Mouse (Mus musculus) ES-E14 (cell line): Measurements from ENCODE around the gene Zbtb22. TPM values are rescaled to one million over a fixed set of nuclear protein-coding genes. Genes with fewer than 3 reads are reported as not detected.
"Not testable (repeated sequence)": the region's sequence is repeated elsewhere in the genome, so short reads cannot be mapped to it uniquely, and the experiment has no call there.

ENCODE experiments used
- DNase-seq: peaks from one replicate; pipeline ENCODE4 v3.0.0-alpha.2; 2013; ENCODE audit warnings: low read depth, low spot score
- H3K27ac ChIP-seq: 2 replicates; pipeline ENCODE4 v1.5.1; 2012; ENCODE audit warnings: low read depth, mild to moderate bottlenecking, low read length, moderate library complexity, mixed read lengths; ENCODE audit not compliant: poor library complexity, insufficient read depth, severe bottlenecking
- H3K36me3 ChIP-seq: 2 replicates; pipeline ENCODE4 v1.6.1; 2012; ENCODE audit warnings: mild to moderate bottlenecking, low read length, moderate library complexity, mixed read lengths; ENCODE audit not compliant: control insufficient read depth, poor library complexity, insufficient read depth, severe bottlenecking
- H3K4me1 ChIP-seq, 2 experiments: fragments of 150-350 bp in 1 of 2; sonication (generic) in 1 of 2; 2 replicates each; pipeline ENCODE4 v1.6.1; 2012; ENCODE audit warnings: low read length in 2 of 2, mild to moderate bottlenecking in 1 of 2, mixed read lengths in 1 of 2; ENCODE audit not compliant: control insufficient read depth in 2 of 2, insufficient read depth in 2 of 2, poor library complexity in 1 of 2
- H3K4me3 ChIP-seq, 2 experiments: fragments of 150-350 bp in 1 of 2; sonication (generic) in 1 of 2; 2 replicates each; pipeline ENCODE4 v1.5.1; 2012; ENCODE audit warnings: low read length in 2 of 2, low read depth in 1 of 2, mild to moderate bottlenecking in 1 of 2, mixed read lengths in 1 of 2; ENCODE audit not compliant: insufficient read depth in 1 of 2, poor library complexity in 1 of 2, severe bottlenecking in 1 of 2
- H3K9ac ChIP-seq: 2 replicates; pipeline ENCODE4 v1.6.1; 2012; ENCODE audit warnings: low read depth, mild to moderate bottlenecking, low read length, mixed read lengths; ENCODE audit not compliant: poor library complexity, insufficient read depth, severe bottlenecking
- H3K9me3 ChIP-seq: fragments of 150-350 bp; sonication (generic); 2 replicates; pipeline ENCODE4 v1.6.1; 2012; ENCODE audit warnings: low read depth, mild to moderate bottlenecking, low read length; ENCODE audit not compliant: control insufficient read depth, insufficient read depth
- CHD2 ChIP-seq: IDR thresholded peaks from 2 replicates; pipeline ENCODE4 v1.6.1; 2014; ENCODE audit warnings: mild to moderate bottlenecking, low read depth, low read length, inconsistent platforms
- HCFC1 ChIP-seq: IDR thresholded peaks from 2 replicates; pipeline ENCODE4 v1.6.1; 2012; ENCODE audit warnings: low read length, inconsistent platforms, borderline replicate concordance; ENCODE audit not compliant: insufficient read depth
- MAFK ChIP-seq: IDR thresholded peaks from 2 replicates; pipeline ENCODE4 v1.6.1; 2014; ENCODE audit warnings: mild to moderate bottlenecking, low read depth, low read length, inconsistent platforms; ENCODE audit not compliant: insufficient read depth
- ZC3H11A ChIP-seq: IDR thresholded peaks from 2 replicates; pipeline ENCODE4 v1.6.1; 2012; ENCODE audit warnings: low read depth, mild to moderate bottlenecking, inconsistent platforms, low read length, borderline replicate concordance
- ZNF384 ChIP-seq: IDR thresholded peaks from 2 replicates; pipeline ENCODE4 v1.6.1; 2012; ENCODE audit warnings: low read depth, low read length, inconsistent platforms
- in situ Hi-C, 2 experiments: fragments of 600-800 bp; cut with MboI; formaldehyde crosslinking; loops; one replicate each; pipeline ENCODE4 v1.15.1; 2025; ENCODE audit warnings: low sequenced_read_pairs in 2 of 2, inconsistent platforms in 1 of 2; ENCODE audit not compliant: unreplicated experiment in 2 of 2
- total RNA-seq: library from RNA; depleted of rRNA; stranded (reverse); fragments of 300-350 nt; gene quantifications from 2 replicates; pipeline ENCODE4 v1.2.3, GENCODE M21; 2012

Gene Zbtb22
- total RNA-seq, 1 experiment, result 32.8 TPM

GRCm38 (mm10) chr17:33951021-33951946 is 35.6 kb downstream of the Zbtb22 start, which contains the start of gene B3galt4:
B3galt4 (minus strand) TSS chr17:33951488.
- Histone ChIP-seq H3K4me1 (peaks cover 0 to 10% of the 10 kb centered on the region in 2 experiments; a peak in 1 of 4 replicates), H3K9me3 (no peaks in the 10 kb centered on the region), H3K36me3 (peaks cover 55% of the 10 kb centered on the region), H3K4me3 (peak within 1 kb of the TSS; percentile 35 to 96), H3K27ac (peak within 1 kb of the TSS; percentile 74), H3K9ac (peak within 1 kb of the TSS; percentile 76)
- DNase-seq, result peak; percentile 77
- no peak for TF ChIP-seq ZC3H11A
- TF ChIP-seq ZNF384, result no peak
- peak; percentile 56; the same call in 1 of the 2 replicates for TF ChIP-seq HCFC1
- peak; percentile 16; the same call in 1 of the 2 replicates for TF ChIP-seq CHD2
- in situ Hi-C loops, result no loop called here

GRCm38 (mm10) chr17:33952015-33952414 is 36.3 kb downstream of the Zbtb22 start:
- in situ Hi-C loops, H3K9me3 ChIP-seq, DNase-seq: not testable (repeated sequence)
- Histone ChIP-seq H3K36me3 (peaks cover 50% of the 10 kb centered on the region), H3K9ac (peak overlapping the region; percentile 38; the same call in 1 of the 2 replicates), H3K4me3 (peak overlapping the region; percentile 35 to 96), H3K27ac (peak overlapping the region; percentile 25; the same call in 1 of the 2 replicates), H3K4me1 (peaks cover 0 to 10% of the 10 kb centered on the region in 2 experiments; a peak in 1 of 4 replicates)

- H3K27ac ChIP-seq, result peak overlapping the region; percentile 25; the same call in 1 of the 2 replicates
- peak overlapping the region; percentile 90 to 96; a peak in 3 of 4 replicates for H3K4me3 ChIP-seq
- no peaks in the 10 kb centered on the region for H3K9me3 ChIP-seq
- H3K9ac ChIP-seq, result peak overlapping the region; percentile 98; the same call in 1 of the 2 replicates
- TF ChIP-seq HCFC1 (no peak), CHD2 (no peak), ZC3H11A (no peak), ZNF384 (no peak), MAFK (no peak)
- in situ Hi-C loops, result no loop called here
- no peak for DNase-seq
- peaks cover 0 to 10% of the 10 kb centered on the region in 2 experiments; a peak in 1 of 4 replicates for H3K4me1 ChIP-seq
- H3K36me3 ChIP-seq, result peaks cover 44% of the 10 kb centered on the region
These were observed 37.2 kb downstream of the Zbtb22 start for GRCm38 (mm10) chr17:33952879-33953278.

- Histone ChIP-seq H3K9me3 (no peaks in the 10 kb centered on the region), H3K4me1 (peaks cover 0 to 8% of the 10 kb centered on the region in 2 experiments; a peak in 1 of 4 replicates), H3K9ac (peak overlapping the region; percentile 98; the same call in 1 of the 2 replicates), H3K36me3 (peaks cover 44% of the 10 kb centered on the region), H3K27ac (peak overlapping the region; percentile 91; the same call in 1 of the 2 replicates), H3K4me3 (peak overlapping the region; percentile 90 to 96)
- TF ChIP-seq MAFK, result no peak
- no peak for TF ChIP-seq ZC3H11A
- TF ChIP-seq HCFC1, result no peak
- no peak for TF ChIP-seq ZNF384
- no peak for TF ChIP-seq CHD2
- no peak for DNase-seq
- in situ Hi-C loops, result no loop called here
These were observed 37.6 kb downstream of the Zbtb22 start for GRCm38 (mm10) chr17:33953310-33953709.
